Mouse (Mus musculus) lung, postnatal 0 days (tissue): ENCODE data around the gene Eea1. TPM values are rescaled to one million over a fixed set of nuclear protein-coding genes. Genes with fewer than 3 reads are reported as not detected.
A peak's percentile ranks its signal among the peaks of the same experiment; 100 is the strongest.

Source experiments
- ATAC-seq: fragments of 200-750 bp; cut with Nextera tagmentation; 2 replicates; pipeline ENCODE4 v1.8.0; 2017; ENCODE audit warnings: moderate library complexity
- DNase-seq: peaks from one replicate; pipeline ENCODE4 v3.0.0-alpha.2; 2016; ENCODE audit warnings: low spot score
- H3K27ac ChIP-seq: fragments of 300-500 bp; sonication (generic); 2 replicates; pipeline ENCODE4 v1.5.1; 2014; ENCODE audit warnings: antibody characterized with exemption, mild to moderate bottlenecking, low read length, mixed read lengths
- H3K27me3 ChIP-seq: fragments of 300-500 bp; sonication (generic); replicated peaks from 2 replicates; pipeline ENCODE4 v1.6.1; 2014; ENCODE audit warnings: low read length, mixed read lengths; ENCODE audit not compliant: insufficient read depth
- H3K36me3 ChIP-seq: fragments of 300-500 bp; sonication (generic); 2 replicates; pipeline ENCODE4 v1.6.1; 2014; ENCODE audit warnings: low read length, mixed read lengths; ENCODE audit not compliant: insufficient read depth
- H3K4me1 ChIP-seq: fragments of 300-500 bp; sonication (generic); 2 replicates; pipeline ENCODE4 v1.6.1; 2014; ENCODE audit warnings: antibody characterized with exemption, low read depth, low read length, mixed read lengths; ENCODE audit not compliant: insufficient read depth
- H3K4me2 ChIP-seq: fragments of 300-500 bp; sonication (generic); replicated peaks from 2 replicates; pipeline ENCODE4 v1.6.1; 2014; ENCODE audit warnings: low read depth, mild to moderate bottlenecking, low read length, moderate library complexity, mixed read lengths
- H3K4me3 ChIP-seq: fragments of 300-500 bp; sonication (generic); 2 replicates; pipeline ENCODE4 v1.5.1; 2014; ENCODE audit warnings: low read depth, low read length
- H3K9ac ChIP-seq: fragments of 300-500 bp; sonication (generic); replicated peaks from 2 replicates; pipeline ENCODE4 v1.6.1; 2014; ENCODE audit warnings: low read depth, mild to moderate bottlenecking
- H3K9me3 ChIP-seq: fragments of 300-500 bp; sonication (generic); 2 replicates; pipeline ENCODE4 v1.6.1; 2016; ENCODE audit warnings: low read length, mixed read lengths
- CTCF ChIP-seq: IDR thresholded peaks from 2 replicates; pipeline ENCODE4 v1.5.1; 2016; ENCODE audit warnings: antibody characterized with exemption, mild to moderate bottlenecking
- EP300 ChIP-seq: IDR thresholded peaks from 2 replicates; pipeline ENCODE4 v1.6.1; 2016; ENCODE audit warnings: antibody characterized with exemption, mild to moderate bottlenecking, control low read depth
- WGBS: fragments of 180-500 bp; shearing (Covaris S2); extraction: QIAGEN DNeasy Blood & Tissue Kit; methylation state at CpG from one replicate; pipeline ENCODE4 v1.1.7; 2014; 5-methylcytosine and 5-hydroxymethylcytosine counted together
- polyA plus RNA-seq: library from polyadenylated mRNA; unstranded; fragments of >200 nt; fragmentation: Nextera tagmentation; extraction: Ambion mirVana; gene quantifications from 2 replicates; pipeline ENCODE4 v1.2.1, GENCODE M21; 2015

The Eea1 gene
- polyA plus RNA-seq, 1 experiment from 2014 or later = 27.5 TPM

DNA sequence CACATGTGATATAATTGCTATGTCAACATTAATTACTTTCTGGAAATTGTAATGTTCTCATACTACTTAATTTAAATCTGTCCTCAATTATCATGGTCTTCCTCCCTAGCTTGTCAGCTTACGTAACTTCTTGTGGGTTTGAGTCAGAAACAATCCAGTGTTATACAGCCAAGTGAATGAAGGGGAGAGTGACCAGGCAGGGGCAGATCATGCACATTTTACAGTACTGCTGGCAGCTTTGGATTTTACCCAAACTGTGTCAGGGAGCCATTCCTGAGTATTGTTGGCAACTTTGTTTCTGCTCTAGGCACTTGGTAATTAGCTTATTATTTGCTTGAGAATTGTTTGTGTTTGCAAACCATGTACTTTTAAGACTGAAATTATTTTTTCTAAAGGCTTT lies 49.3 kb downstream of the Eea1 start:
- H3K4me1 ChIP-seq = no peaks in the 10 kb centered on the region
- H3K4me3 ChIP-seq = no peak overlapping the region
- H3K36me3 ChIP-seq = no peaks in the 10 kb centered on the region
- H3K9me3 ChIP-seq = no peaks in the 10 kb centered on the region
- no peak overlapping the region for H3K4me2 ChIP-seq
- no peak overlapping the region for H3K27ac ChIP-seq
- TF ChIP-seq CTCF (no peak), EP300 (no peak)
- ATAC-seq = no peak
- DNase-seq = no peak
- no peak overlapping the region for H3K9ac ChIP-seq
- WGBS = 88% methylated on average over 1 of the region's 1 CpGs
- H3K27me3 ChIP-seq = no peaks in the 10 kb centered on the region

- no peak for ATAC-seq
- peak; percentile 17 for DNase-seq
- H3K27me3 ChIP-seq = no peaks in the 10 kb centered on the region
- 57% methylated on average over 1 of the region's 1 CpGs for WGBS
- no peaks in the 10 kb centered on the region for H3K9me3 ChIP-seq
- H3K4me2 ChIP-seq = no peak overlapping the region
- no peak overlapping the region for H3K9ac ChIP-seq
- TF ChIP-seq EP300 (no peak), CTCF (no peak)
- no peaks in the 10 kb centered on the region for H3K4me1 ChIP-seq
- H3K4me3 ChIP-seq = no peak overlapping the region
- H3K36me3 ChIP-seq = peaks cover 3% of the 10 kb centered on the region; the same call in 1 of the 2 replicates
- H3K27ac ChIP-seq = no peak overlapping the region
These were observed 50.7 kb downstream of the Eea1 start for GRCm38 (mm10) chr10:95991176-95991575.

- DNase-seq (peak; percentile 9), ATAC-seq (no peak)
- Histone ChIP-seq H3K4me1 (no peaks in the 10 kb centered on the region), H3K36me3 (peaks cover 8% of the 10 kb centered on the region), H3K4me2 (no peak overlapping the region), H3K9me3 (no peaks in the 10 kb centered on the region), H3K27me3 (no peaks in the 10 kb centered on the region), H3K4me3 (no peak overlapping the region), H3K27ac (no peak overlapping the region), H3K9ac (no peak overlapping the region)
- whole genome bisulfite sequencing = 60% methylated on average over 5 of the region's 5 CpGs
- TF ChIP-seq EP300 (no peak), CTCF (no peak)
These were observed 60.5 kb downstream of the Eea1 start for GRCm38 (mm10) chr10:96000904-96001303.

GRCm38 (mm10) chr10:96015738-96016137 lies 75.3 kb downstream of the Eea1 start:
- Histone ChIP-seq H3K4me2 (no peak overlapping the region), H3K9ac (no peak overlapping the region), H3K9me3 (no peaks in the 10 kb centered on the region), H3K27me3 (no peaks in the 10 kb centered on the region), H3K4me1 (no peaks in the 10 kb centered on the region), H3K27ac (no peak overlapping the region), H3K4me3 (no peak overlapping the region), H3K36me3 (peaks cover 9% of the 10 kb centered on the region)
- DNase-seq (peak; percentile 21), ATAC-seq (no peak; the same call in 1 of the 2 replicates)
- TF ChIP-seq EP300 = no peak
- TF ChIP-seq CTCF = no peak

DNA sequence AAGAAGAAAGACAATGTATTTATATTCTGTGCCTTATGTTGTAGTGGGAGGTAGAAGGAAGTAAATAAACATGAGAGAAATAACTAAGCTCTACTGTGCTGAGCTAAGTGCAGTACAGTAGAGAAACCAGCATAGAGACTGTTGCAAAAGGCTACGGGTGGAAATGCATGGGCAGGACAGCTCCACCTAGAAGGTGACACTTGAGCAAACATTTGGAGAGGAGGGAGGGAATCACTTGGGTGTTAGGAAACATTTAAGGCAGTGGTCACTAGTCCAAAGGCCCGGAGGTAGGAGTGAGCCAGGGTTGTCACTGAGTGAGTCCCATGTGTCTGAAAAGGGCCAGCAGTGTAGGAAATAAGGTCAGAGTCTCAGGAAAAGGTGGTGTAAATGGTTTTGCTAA lies 77.0 kb downstream of the Eea1 start:
- WGBS = 53% methylated on average over 2 of the region's 2 CpGs
- no peaks in the 10 kb centered on the region for H3K27me3 ChIP-seq
- no peak for ATAC-seq

GRCm38 (mm10) chr10:96033356-96033984 lies 93.0 kb downstream of the Eea1 start:
- no peaks in the 10 kb centered on the region for H3K4me1 ChIP-seq
- no peaks in the 10 kb centered on the region for H3K27me3 ChIP-seq
- H3K9me3 ChIP-seq = no peaks in the 10 kb centered on the region
- TF ChIP-seq CTCF (peak; percentile 80), EP300 (no peak)
- DNase-seq = peak; percentile 72
- no peak overlapping the region for H3K4me3 ChIP-seq
- no peak overlapping the region for H3K27ac ChIP-seq
- H3K9ac ChIP-seq = no peak overlapping the region
- 48% methylated on average over 10 of the region's 10 CpGs for WGBS
- peak; percentile 65 for ATAC-seq
- no peak overlapping the region for H3K4me2 ChIP-seq
- H3K36me3 ChIP-seq = peaks cover 3% of the 10 kb centered on the region; the same call in 1 of the 2 replicates

More for the DNA sequence above, 77.0 kb downstream of the Eea1 start:
- Histone ChIP-seq H3K27ac (no peak overlapping the region), H3K9ac (no peak overlapping the region), H3K9me3 (no peaks in the 10 kb centered on the region), H3K4me3 (no peak overlapping the region), H3K4me1 (no peaks in the 10 kb centered on the region), H3K36me3 (peaks cover 8% of the 10 kb centered on the region; the same call in 1 of the 2 replicates), H3K4me2 (no peak overlapping the region)
- no peak for TF ChIP-seq CTCF
- TF ChIP-seq EP300 = no peak
- no peak for DNase-seq

DNA sequence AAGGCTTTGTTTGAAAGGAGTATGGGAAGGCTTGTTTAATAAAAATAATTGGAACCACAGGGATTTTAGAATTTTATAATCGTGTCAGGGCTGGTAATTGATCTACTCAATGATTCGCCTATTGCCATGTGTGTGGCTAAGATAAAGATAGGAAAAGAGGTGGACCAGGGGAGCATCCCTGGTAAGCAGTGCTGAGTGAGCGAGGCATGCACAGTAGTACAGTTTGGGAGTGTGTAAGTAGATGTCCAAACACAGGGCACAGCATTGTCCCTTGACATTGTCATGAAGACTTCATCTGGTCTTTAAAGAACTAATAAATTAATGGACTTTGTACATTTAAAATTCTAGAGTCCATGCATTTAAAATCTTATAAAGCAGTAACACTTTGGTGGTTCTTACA lies 93.7 kb downstream of the Eea1 start:
- H3K9ac ChIP-seq = no peak overlapping the region
- no peaks in the 10 kb centered on the region for H3K4me1 ChIP-seq
- DNase-seq (no peak), ATAC-seq (no peak)
- peaks cover 9% of the 10 kb centered on the region; the same call in 1 of the 2 replicates for H3K36me3 ChIP-seq
- H3K4me2 ChIP-seq = no peak overlapping the region
- no peak overlapping the region for H3K4me3 ChIP-seq
- H3K27me3 ChIP-seq = no peaks in the 10 kb centered on the region
- H3K9me3 ChIP-seq = no peaks in the 10 kb centered on the region
- WGBS = 82% methylated on average over 3 of the region's 3 CpGs
- H3K27ac ChIP-seq = no peak overlapping the region
- TF ChIP-seq CTCF (no peak), EP300 (no peak)
